Mouse (Mus musculus) adrenal gland, postnatal 14 days (tissue): ENCODE data around the gene Cd300ld5. TPM values are rescaled to one million over a fixed set of nuclear protein-coding genes. Genes with fewer than 3 reads are reported as not detected.
A peak's percentile ranks its signal among the peaks of the same experiment; 100 is the strongest.
"Not testable (repeated sequence)": the region's sequence is repeated elsewhere in the genome, so short reads cannot be mapped to it uniquely, and the experiment has no call there.

ENCODE experiments used
- DNase-seq: peaks from one replicate; pipeline ENCODE4 v3.0.0; 2021; ENCODE audit warnings: mixed read lengths
- long read RNA-seq, 2 experiments: library from polyadenylated mRNA; stranded (forward); transcript quantifications; one replicate each; pipeline ENCODE4 v2.0.0; 2021
- total RNA-seq: library from RNA; stranded (reverse); gene quantifications from 2 replicates; pipeline ENCODE4 v1.2.3, GENCODE M21; 2021

Gene Cd300ld5
- 4.0 and 5.3 TPM in 2 replicates for total RNA-seq
- long read RNA-seq, experiment 1: 0 reads
- long read RNA-seq, experiment 2: 0 reads

- DNase-seq: not testable (repeated sequence)
Measured at GRCm38 (mm10) chr11:115037669-115038068, at the start of gene Cd300ld5. TSS of gene Cd300ld5 (minus strand) at chr11:115037769.

DNA sequence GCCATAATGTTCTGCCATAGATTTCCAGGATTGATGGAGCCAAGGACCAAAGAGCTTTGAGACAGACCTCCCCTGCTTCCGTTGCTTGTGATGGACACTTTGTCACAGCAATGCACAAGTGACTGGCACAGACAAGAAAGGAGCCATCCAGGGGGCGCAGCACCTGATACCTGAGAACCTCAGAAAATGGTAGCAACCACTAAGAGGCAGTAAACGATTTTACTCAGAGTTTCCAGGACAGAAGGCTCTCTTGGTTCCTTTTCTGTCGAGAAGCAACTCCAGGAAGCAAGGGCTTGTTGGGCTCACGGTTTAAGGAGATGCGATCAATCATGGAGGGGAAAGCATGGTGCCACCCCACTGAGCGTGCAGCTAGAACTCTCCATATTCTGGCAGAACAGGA lies 48.6 kb upstream of the Cd300ld5 start:
- DNase-seq: no peak

GRCm38 (mm10) chr11:115085064-115085463 lies 47.5 kb upstream of the Cd300ld5 start:
- no peak for DNase-seq

- no peak for DNase-seq
Measured at GRCm38 (mm10) chr11:115084595-115084994, 47.0 kb upstream of the Cd300ld5 start.

GRCm38 (mm10) chr11:115083376-115084139 lies 46.0 kb upstream of the Cd300ld5 start:
- peak; percentile 83 for DNase-seq

- DNase-seq: no peak
Measured at GRCm38 (mm10) chr11:115082196-115082595, 44.6 kb upstream of the Cd300ld5 start.

- DNase-seq: no peak
Measured at GRCm38 (mm10) chr11:115081373-115081772, 43.8 kb upstream of the Cd300ld5 start.

- peak; percentile 60 for DNase-seq
Measured at GRCm38 (mm10) chr11:115080886-115081285, 43.3 kb upstream of the Cd300ld5 start.

- no peak for DNase-seq
Measured at GRCm38 (mm10) chr11:115078680-115079079, 41.1 kb upstream of the Cd300ld5 start.

- DNase-seq: no peak
Measured at GRCm38 (mm10) chr11:115077436-115077835, 39.9 kb upstream of the Cd300ld5 start.

DNA sequence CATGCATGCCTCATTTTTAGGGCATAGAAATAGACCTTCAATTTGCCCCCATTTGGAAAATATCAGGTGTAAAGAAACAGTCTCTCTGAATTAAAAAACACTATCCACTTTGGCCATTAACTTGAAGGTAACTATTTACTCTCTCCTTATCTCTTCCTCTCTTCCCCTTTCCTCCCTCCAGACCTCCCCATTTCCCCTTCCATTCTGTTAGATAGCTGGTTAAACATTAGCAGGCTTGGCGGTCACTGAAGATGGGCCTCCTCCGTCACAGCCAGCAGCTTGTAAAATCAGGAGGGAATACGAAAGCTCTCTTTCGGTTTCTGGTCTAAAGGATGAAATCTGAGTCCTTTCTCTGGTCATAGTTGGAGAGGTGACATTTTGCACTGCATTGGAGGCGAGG lies 38.3 kb upstream of the Cd300ld5 start:
- DNase-seq: no peak

GRCm38 (mm10) chr11:115075407-115075806 lies 37.8 kb upstream of the Cd300ld5 start:
- DNase-seq: no peak

DNA sequence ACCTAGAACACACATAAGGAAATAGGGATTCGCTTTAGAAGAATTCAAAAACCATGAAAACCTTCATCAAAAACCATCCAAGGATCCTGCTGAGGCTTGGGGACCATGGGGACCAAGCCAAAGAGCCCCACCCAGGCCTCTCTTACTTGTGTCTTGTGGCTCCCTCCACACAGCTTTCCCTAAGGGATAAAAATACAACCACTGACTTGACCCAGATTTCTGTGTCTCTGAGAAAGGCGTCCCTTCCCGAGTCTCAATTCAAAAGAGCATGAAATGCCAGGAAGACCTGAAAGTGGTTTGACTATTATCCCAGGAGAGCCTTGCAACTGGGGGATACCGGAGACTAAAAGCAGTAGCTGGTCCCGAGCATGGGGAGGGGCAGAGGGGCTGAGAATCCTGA lies 35.4 kb upstream of the Cd300ld5 start:
- DNase-seq: no peak

DNA sequence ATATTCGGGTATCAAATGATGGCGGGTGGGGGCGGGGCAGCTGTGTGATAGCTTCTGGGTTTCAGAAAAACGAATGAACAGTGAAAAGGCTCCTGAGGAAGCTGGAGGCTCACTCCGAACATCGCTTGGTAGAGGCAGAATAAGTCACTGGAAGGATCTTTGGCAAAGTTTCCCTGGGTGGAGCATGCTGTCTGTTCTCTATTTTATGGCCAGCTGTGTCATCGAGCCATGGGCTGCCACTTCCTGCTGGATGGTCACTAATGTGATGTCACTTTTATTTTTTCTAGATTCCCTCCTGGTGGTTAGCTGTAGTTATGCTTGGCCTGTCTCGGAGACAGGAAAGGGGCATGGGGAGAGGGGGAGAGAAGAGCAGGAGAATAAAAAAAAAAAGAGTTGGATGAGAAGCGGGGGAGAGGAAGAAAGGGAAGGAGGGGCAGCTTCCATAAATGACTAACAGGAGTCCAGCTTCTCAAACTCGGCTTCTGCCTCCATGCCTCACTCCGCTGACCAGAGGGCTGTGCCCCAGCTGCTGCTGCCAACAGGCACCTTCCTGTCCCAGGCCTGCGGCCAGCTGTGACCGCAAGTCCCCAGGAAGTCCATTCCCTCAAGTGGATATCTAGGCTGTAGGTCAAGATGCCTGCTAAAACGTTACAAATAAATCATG lies 34.2 kb upstream of the Cd300ld5 start:
- DNase-seq: peak; percentile 81

DNA sequence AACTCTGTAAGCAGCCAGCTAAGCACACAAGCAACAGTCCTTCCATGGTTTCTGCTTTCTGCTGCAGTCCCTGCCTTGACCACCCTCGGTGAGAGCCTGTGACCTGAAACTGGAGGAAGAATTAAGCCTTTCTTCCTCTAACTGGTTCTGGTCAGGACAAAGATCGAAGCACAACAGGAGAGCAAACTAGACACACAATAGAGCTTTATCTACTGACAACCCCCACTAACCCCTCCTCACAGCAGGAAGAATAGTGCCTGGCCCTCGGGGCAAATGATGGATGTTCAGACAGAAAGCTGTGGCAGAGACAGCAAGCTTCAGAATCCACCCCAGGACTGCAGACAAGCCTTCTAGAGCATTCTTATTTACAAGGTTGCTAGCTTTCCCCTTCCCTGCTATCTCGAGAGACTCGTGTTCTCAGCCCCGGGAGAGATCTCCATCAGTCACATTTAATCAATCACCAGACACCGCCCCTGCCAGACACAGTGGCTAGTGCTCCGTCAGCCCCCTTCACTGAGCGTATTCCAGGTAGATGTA lies 33.5 kb upstream of the Cd300ld5 start:
- DNase-seq: no peak

GRCm38 (mm10) chr11:115066768-115067167 lies 29.2 kb upstream of the Cd300ld5 start:
- no peak for DNase-seq

GRCm38 (mm10) chr11:115062077-115062476 lies 24.5 kb upstream of the Cd300ld5 start, which contains the start of gene Cd300e:
TSS of gene Cd300e (minus strand) at chr11:115062177.
- no peak for DNase-seq

DNA sequence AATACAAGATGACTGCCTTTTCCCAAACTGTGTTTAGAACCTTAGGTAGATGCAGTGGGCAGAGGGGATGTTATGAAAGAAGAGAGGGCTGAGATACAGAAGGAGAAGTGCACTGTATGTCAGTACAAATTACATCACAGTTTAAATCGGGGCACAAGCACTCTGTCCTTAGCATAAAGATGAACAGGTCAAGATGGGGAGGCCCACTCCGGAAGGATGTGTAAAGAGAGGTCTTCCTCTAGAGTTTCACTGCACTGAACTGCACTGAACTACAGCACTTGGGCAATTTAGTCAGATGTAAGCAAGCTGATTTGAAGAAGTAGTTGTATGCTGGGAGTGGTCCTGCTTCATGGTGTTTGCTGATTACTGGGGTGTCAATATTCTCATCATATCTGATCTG lies 22.2 kb upstream of the Cd300ld5 start:
- DNase-seq: no peak

DNA sequence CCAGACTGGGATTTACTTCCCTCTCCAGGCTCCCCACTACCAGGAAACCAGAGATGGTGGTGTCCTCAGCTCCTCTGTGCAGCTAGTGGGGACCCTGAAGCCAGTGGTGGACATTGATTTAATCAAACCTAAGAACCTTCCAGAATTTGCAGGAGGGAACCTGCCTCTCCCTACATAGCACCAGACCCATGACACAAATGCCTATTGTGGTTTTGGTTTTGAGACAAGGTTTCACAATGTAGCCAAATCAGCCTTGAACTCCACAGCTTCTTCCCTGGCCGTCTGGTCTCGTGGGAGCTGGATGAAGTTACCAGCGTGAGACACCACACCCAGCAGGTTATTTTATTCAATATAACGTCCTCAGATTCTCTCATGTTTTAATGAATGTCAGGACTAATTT lies 21.1 kb upstream of the Cd300ld5 start:
- no peak for DNase-seq

GRCm38 (mm10) chr11:115054537-115054936 lies 17.0 kb upstream of the Cd300ld5 start:
- DNase-seq: no peak

DNA sequence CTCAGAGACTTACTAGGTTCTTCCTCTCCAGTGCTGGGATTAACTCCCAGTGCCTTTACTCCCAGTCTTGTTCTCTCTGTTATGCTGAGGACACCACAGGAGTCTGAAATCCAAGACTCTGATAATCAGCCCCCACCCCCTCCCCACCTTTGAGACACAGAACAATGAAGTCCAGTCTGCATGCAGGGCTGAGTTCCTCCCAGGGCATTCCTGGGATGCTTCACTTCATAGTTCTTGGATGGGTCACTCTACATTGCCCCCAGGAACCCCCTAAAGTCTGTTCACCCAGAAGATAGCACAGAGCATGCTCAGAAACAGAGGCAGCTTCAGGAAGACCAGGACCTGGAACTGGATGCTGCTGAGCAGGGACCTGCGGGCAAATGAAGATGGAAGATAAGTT lies 15.4 kb upstream of the Cd300ld5 start:
- no peak for DNase-seq

GRCm38 (mm10) chr11:115052206-115052605 lies 14.6 kb upstream of the Cd300ld5 start:
- DNase-seq: peak; percentile 58

DNA sequence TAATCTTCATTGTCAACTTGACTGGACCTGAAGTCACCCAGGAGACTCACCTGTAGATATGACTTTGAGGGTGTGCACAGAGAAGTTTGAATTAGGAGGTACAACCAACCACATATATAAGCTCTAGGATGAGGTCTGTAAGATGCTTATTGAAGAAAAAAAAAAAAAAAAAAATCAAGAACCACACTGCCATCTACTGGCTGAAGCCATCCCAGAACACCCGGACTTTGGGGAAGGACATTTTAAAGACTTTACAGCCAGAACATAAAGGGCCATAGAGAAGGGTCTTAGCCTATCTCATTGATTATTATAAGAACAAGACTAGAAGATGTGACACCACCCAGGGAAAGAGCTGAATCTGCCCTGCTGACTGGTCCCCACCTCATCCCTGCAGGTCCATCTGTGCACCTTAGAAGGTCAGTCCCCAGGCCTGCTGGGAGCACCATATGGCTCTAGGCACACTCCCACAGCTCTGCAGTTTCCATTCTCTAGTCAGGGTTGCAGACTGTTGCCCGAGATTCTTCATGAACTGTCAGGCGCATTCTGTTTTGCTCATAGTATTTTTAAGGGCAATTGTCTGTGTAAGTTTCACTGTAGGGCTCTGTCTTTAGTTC lies 11.8 kb upstream of the Cd300ld5 start:
- no peak for DNase-seq
